Mouse (Mus musculus) forebrain, embryonic 15.5 days (tissue): Measurements from ENCODE around the gene Tmtc2. TPM values are rescaled to one million over a fixed set of nuclear protein-coding genes. Genes with fewer than 3 reads are reported as not detected.
"Not testable (repeated sequence)": the region's sequence is repeated elsewhere in the genome, so short reads cannot be mapped to it uniquely, and the experiment has no call there.

Experiments
- ATAC-seq: fragments of 200-750 bp; cut with Nextera tagmentation; replicated peaks from 2 replicates; pipeline ENCODE4 v1.8.0; 2017; ENCODE audit warnings: mild to moderate bottlenecking, moderate TSS enrichment, moderate library complexity
- H3K27ac ChIP-seq: fragments of 300-500 bp; sonication (generic); replicated peaks from 2 replicates; pipeline ENCODE4 v1.5.1; 2015; ENCODE audit warnings: mild to moderate bottlenecking, inconsistent platforms
- H3K27me3 ChIP-seq: fragments of 300-500 bp; sonication (generic); 2 replicates; pipeline ENCODE4 v1.6.1; 2015; ENCODE audit warnings: inconsistent platforms
- H3K36me3 ChIP-seq: fragments of 300-500 bp; sonication (generic); 2 replicates; pipeline ENCODE4 v1.6.1; 2015; ENCODE audit warnings: mild to moderate bottlenecking, inconsistent platforms
- H3K4me1 ChIP-seq: fragments of 300-500 bp; sonication (generic); 2 replicates; pipeline ENCODE4 v1.6.1; 2015; ENCODE audit warnings: inconsistent platforms
- H3K4me2 ChIP-seq: fragments of 300-500 bp; sonication (generic); replicated peaks from 2 replicates; pipeline ENCODE4 v1.6.1; 2015; ENCODE audit warnings: mild to moderate bottlenecking, inconsistent platforms
- H3K4me3 ChIP-seq: fragments of 300-500 bp; sonication (generic); 2 replicates; pipeline ENCODE4 v1.5.1; 2015; ENCODE audit warnings: mild to moderate bottlenecking, inconsistent platforms
- H3K9ac ChIP-seq: fragments of 300-500 bp; sonication (generic); replicated peaks from 2 replicates; pipeline ENCODE4 v1.6.1; 2015; ENCODE audit warnings: mild to moderate bottlenecking, inconsistent platforms
- H3K9me3 ChIP-seq: fragments of 300-500 bp; sonication (generic); 2 replicates; pipeline ENCODE4 v1.6.1; 2016; ENCODE audit warnings: inconsistent platforms
- WGBS: fragments of 180-500 bp; shearing (Covaris S2); methylation state at CpG from one replicate; pipeline ENCODE4 v1.1.7; 2015; ENCODE audit warnings: mixed read lengths; 5-methylcytosine and 5-hydroxymethylcytosine counted together
- polyA plus RNA-seq: library from polyadenylated mRNA; unstranded; fragments of >200 nt; fragmentation: Nextera tagmentation; extraction: Ambion mirVana; gene quantifications from 2 replicates; pipeline ENCODE4 v1.2.1, GENCODE M21; 2015

The Tmtc2 gene
- polyA plus RNA-seq, 1 experiment from 2014 or later = 7.5 TPM

GRCm38 (mm10) chr10:105318869-105319268 lies 255.4 kb downstream of the Tmtc2 start:
- Histone ChIP-seq H3K27ac (no peak overlapping the region), H3K4me3 (no peak overlapping the region), H3K36me3 (peaks cover 3% of the 10 kb centered on the region; the same call in 1 of the 2 replicates), H3K9ac (no peak overlapping the region), H3K27me3 (no peaks in the 10 kb centered on the region), H3K4me1 (peaks cover 6% of the 10 kb centered on the region; the same call in 1 of the 2 replicates), H3K4me2 (no peak overlapping the region), H3K9me3 (no peaks in the 10 kb centered on the region)
- peak; percentile 61; the same call in 1 of the 2 replicates for ATAC-seq
- 31% methylated on average over 2 of the region's 2 CpGs for WGBS

- no peak for ATAC-seq
- no peak overlapping the region for H3K9ac ChIP-seq
- 85% methylated on average over 5 of the region's 5 CpGs for WGBS
Measured at GRCm38 (mm10) chr10:105312986-105313385, 261.3 kb downstream of the Tmtc2 start.

GRCm38 (mm10) chr10:105297560-105297959 lies 276.7 kb downstream of the Tmtc2 start:
- H3K36me3 ChIP-seq = no peaks in the 10 kb centered on the region
- no peak overlapping the region for H3K4me3 ChIP-seq
- H3K4me1 ChIP-seq = no peaks in the 10 kb centered on the region
- no peak for ATAC-seq
- no peak overlapping the region for H3K27ac ChIP-seq
- 75% methylated on average over 3 of the region's 3 CpGs for WGBS
- H3K9ac ChIP-seq = no peak overlapping the region
- H3K4me2 ChIP-seq = no peak overlapping the region
- no peaks in the 10 kb centered on the region for H3K9me3 ChIP-seq
- H3K27me3 ChIP-seq = no peaks in the 10 kb centered on the region

More at GRCm38 (mm10) chr10:105312986-105313385, 261.3 kb downstream of the Tmtc2 start:
- Histone ChIP-seq H3K4me3 (no peak overlapping the region), H3K36me3 (no peaks in the 10 kb centered on the region), H3K9me3 (no peaks in the 10 kb centered on the region), H3K27ac (no peak overlapping the region), H3K27me3 (no peaks in the 10 kb centered on the region), H3K4me1 (no peaks in the 10 kb centered on the region), H3K4me2 (no peak overlapping the region)

GRCm38 (mm10) chr10:105292961-105293360 lies 281.3 kb downstream of the Tmtc2 start:
- H3K9me3 ChIP-seq = no peaks in the 10 kb centered on the region
- 77% methylated on average over 1 of the region's 1 CpGs for WGBS

GRCm38 (mm10) chr10:105288472-105288871 lies 285.8 kb downstream of the Tmtc2 start:
- no peak overlapping the region for H3K4me3 ChIP-seq
- ATAC-seq = no peak
- no peaks in the 10 kb centered on the region for H3K36me3 ChIP-seq
- no peak overlapping the region for H3K27ac ChIP-seq
- WGBS = 55% methylated on average over 2 of the region's 2 CpGs
- no peak overlapping the region for H3K4me2 ChIP-seq
- no peaks in the 10 kb centered on the region for H3K27me3 ChIP-seq
- no peaks in the 10 kb centered on the region for H3K9me3 ChIP-seq
- H3K4me1 ChIP-seq = no peaks in the 10 kb centered on the region
- no peak overlapping the region for H3K9ac ChIP-seq

More at GRCm38 (mm10) chr10:105292961-105293360, 281.3 kb downstream of the Tmtc2 start:
- no peak overlapping the region for H3K9ac ChIP-seq
- no peak for ATAC-seq
- no peak overlapping the region for H3K4me2 ChIP-seq
- H3K27ac ChIP-seq = no peak overlapping the region
- H3K4me1 ChIP-seq = no peaks in the 10 kb centered on the region
- no peaks in the 10 kb centered on the region for H3K27me3 ChIP-seq
- H3K36me3 ChIP-seq = no peaks in the 10 kb centered on the region
- H3K4me3 ChIP-seq = no peak overlapping the region

GRCm38 (mm10) chr10:105287575-105287974 lies 286.7 kb downstream of the Tmtc2 start:
- Histone ChIP-seq H3K9ac (no peak overlapping the region), H3K4me2 (no peak overlapping the region), H3K4me1 (no peaks in the 10 kb centered on the region), H3K27me3 (no peaks in the 10 kb centered on the region), H3K4me3 (no peak overlapping the region), H3K9me3 (no peaks in the 10 kb centered on the region), H3K27ac (no peak overlapping the region), H3K36me3 (no peaks in the 10 kb centered on the region)
- no peak for ATAC-seq
- WGBS = 83% methylated on average over 3 of the region's 3 CpGs

GRCm38 (mm10) chr10:105287064-105287463 lies 287.2 kb downstream of the Tmtc2 start:
- H3K36me3 ChIP-seq = no peaks in the 10 kb centered on the region
- H3K27ac ChIP-seq = no peak overlapping the region
- no peaks in the 10 kb centered on the region for H3K27me3 ChIP-seq
- H3K4me3 ChIP-seq = no peak overlapping the region
- no peak overlapping the region for H3K9ac ChIP-seq
- H3K4me2 ChIP-seq = no peak overlapping the region
- H3K4me1 ChIP-seq = no peaks in the 10 kb centered on the region
- 84% methylated on average over 7 of the region's 7 CpGs for WGBS
- no peak for ATAC-seq
- H3K9me3 ChIP-seq = no peaks in the 10 kb centered on the region

- H3K4me2 ChIP-seq = no peak overlapping the region
- 74% methylated on average over 2 of the region's 2 CpGs for WGBS
- no peaks in the 10 kb centered on the region for H3K36me3 ChIP-seq
- H3K4me3 ChIP-seq = no peak overlapping the region
- H3K9me3 ChIP-seq = no peaks in the 10 kb centered on the region
- no peak for ATAC-seq
- H3K9ac ChIP-seq = no peak overlapping the region
- H3K27ac ChIP-seq = no peak overlapping the region
- no peaks in the 10 kb centered on the region for H3K27me3 ChIP-seq
- no peaks in the 10 kb centered on the region for H3K4me1 ChIP-seq
Measured at GRCm38 (mm10) chr10:105286221-105286620, 288.0 kb downstream of the Tmtc2 start.

- no peaks in the 10 kb centered on the region for H3K27me3 ChIP-seq
- H3K4me1 ChIP-seq = no peaks in the 10 kb centered on the region
- 52% methylated on average over 6 of the region's 6 CpGs for WGBS
- no peak overlapping the region for H3K27ac ChIP-seq
- H3K4me2 ChIP-seq = no peak overlapping the region
- H3K9ac ChIP-seq = no peak overlapping the region
- H3K9me3 ChIP-seq = no peaks in the 10 kb centered on the region
- ATAC-seq = no peak
- H3K4me3 ChIP-seq = no peak overlapping the region
- H3K36me3 ChIP-seq = no peaks in the 10 kb centered on the region
Measured at GRCm38 (mm10) chr10:105284171-105284570, 290.1 kb downstream of the Tmtc2 start.

- no peaks in the 10 kb centered on the region for H3K4me1 ChIP-seq
- no peak overlapping the region for H3K4me2 ChIP-seq
- no peak overlapping the region for H3K27ac ChIP-seq
- H3K9ac ChIP-seq = no peak overlapping the region
- WGBS = 94% methylated on average over 3 of the region's 3 CpGs
- H3K4me3 ChIP-seq = no peak overlapping the region
- no peaks in the 10 kb centered on the region for H3K9me3 ChIP-seq
- ATAC-seq = no peak
- H3K36me3 ChIP-seq = no peaks in the 10 kb centered on the region
- no peaks in the 10 kb centered on the region for H3K27me3 ChIP-seq
Measured at GRCm38 (mm10) chr10:105280933-105281332, 293.3 kb downstream of the Tmtc2 start.

- WGBS = 48% methylated on average over 3 of the region's 3 CpGs
- Histone ChIP-seq H3K9ac (no peak overlapping the region), H3K9me3 (no peaks in the 10 kb centered on the region), H3K4me1 (no peaks in the 10 kb centered on the region), H3K36me3 (no peaks in the 10 kb centered on the region), H3K4me2 (no peak overlapping the region), H3K27ac (no peak overlapping the region), H3K4me3 (no peak overlapping the region), H3K27me3 (no peaks in the 10 kb centered on the region)
- ATAC-seq = no peak
Measured at GRCm38 (mm10) chr10:105260053-105260452, 314.2 kb downstream of the Tmtc2 start.

- not testable (repeated sequence) for H3K9me3 ChIP-seq, H3K9ac ChIP-seq, ATAC-seq, H3K27ac ChIP-seq, H3K4me3 ChIP-seq, H3K4me1 ChIP-seq, H3K27me3 ChIP-seq, H3K36me3 ChIP-seq, H3K4me2 ChIP-seq
- WGBS = 84% methylated on average over 22 of the region's 22 CpGs
Measured at GRCm38 (mm10) chr10:105238291-105238690, 336.0 kb downstream of the Tmtc2 start.

- H3K27ac ChIP-seq = no peak overlapping the region
- WGBS = 92% methylated on average over 2 of the region's 2 CpGs
- no peak overlapping the region for H3K4me3 ChIP-seq
- H3K9me3 ChIP-seq = no peaks in the 10 kb centered on the region
- ATAC-seq = no peak
- H3K9ac ChIP-seq = no peak overlapping the region
- H3K27me3 ChIP-seq = no peaks in the 10 kb centered on the region
- H3K36me3 ChIP-seq = no peaks in the 10 kb centered on the region
- no peak overlapping the region for H3K4me2 ChIP-seq
- no peaks in the 10 kb centered on the region for H3K4me1 ChIP-seq
Measured at GRCm38 (mm10) chr10:105232864-105233263, 341.4 kb downstream of the Tmtc2 start.
